ENCODE assay signal across 20 mouse cellular contexts in genomic region chr10:45411741-45412140, GRCm38 (mm10).
DNase-seq lines count a peak whose midpoint lies in the region; ATAC-seq lines count a peak whose summit lies in the region.
"Had no signal": no experiment of that assay in that cellular context is flagged by ENCODE, and none has a peak within 500 bp of the region (broad histone marks: within the 10 kb centered on the region; RNA-seq: fewer than 3 reads in every experiment).

No protein-coding gene starts in this region.

- peak; percentile 66; the same call in 1 of the 2 replicates for ATAC-seq in forebrain, embryonic 11.5 days (replicated peaks; ENCODE audit: low FRiP score)
- ATAC-seq in forebrain, embryonic 14.5 days: no peak
- ATAC-seq: activated CD4-positive, CD25-positive, alpha-beta regulatory T cell, adult 4 months; intestine, embryonic 15.5 days; Patski had no signal

- 5% methylated on average over 2 of the region's 2 CpGs for WGBS in forebrain, embryonic 11.5 days
- 18% methylated on average over 2 of the region's 2 CpGs for WGBS in forebrain, embryonic 14.5 days

- no peak overlapping the region for H3K4me3 ChIP-seq in forebrain, embryonic 11.5 days (ENCODE audit: low read depth, low read length)
- no peak overlapping the region for H3K4me3 ChIP-seq in forebrain, embryonic 14.5 days (ENCODE audit: low read depth, low read length)
- H3K4me3 ChIP-seq: embryonic facial prominence, embryonic 12.5 days; forebrain, embryonic 15.5 days; intestine, embryonic 15.5 days had no signal

- H3K9me3 ChIP-seq in forebrain, embryonic 11.5 days (ENCODE audit: control insufficient read depth, low read length): no peaks in the 10 kb centered on the region
- H3K9me3 ChIP-seq in forebrain, embryonic 14.5 days (replicated peaks; ENCODE audit: control insufficient read depth, low read length): no peaks in the 10 kb centered on the region
- H3K9me3 ChIP-seq: embryonic facial prominence, embryonic 12.5 days; forebrain, embryonic 15.5 days; intestine, embryonic 15.5 days had no signal

- no peak for DNase-seq in forebrain, embryonic 11.5 days (ENCODE audit: low spot score)
- DNase-seq in forebrain, embryonic 14.5 days (ENCODE audit: low spot score): no peak
- peak; percentile 52 for DNase-seq in retina, embryonic 14.5 days (ENCODE audit: low spot score)
- DNase-seq in retina, postnatal 1 day: no peak
- DNase-seq in embryo, embryonic 9.5 days (ENCODE audit: extremely low spot score): peak; percentile 64
- no peak for DNase-seq in urinary bladder, adult 2 months (ENCODE audit: low spot score)
- DNase-seq: adrenal gland, postnatal 14 days; cerebellum, adult 18-20 months; cerebellum, postnatal 10 days; gastrocnemius, postnatal 36 days; heart, adult 11 months; heart, postnatal 10 days; heart, postnatal 4 days had no signal

- no peak overlapping the region for H3K9ac ChIP-seq in forebrain, embryonic 11.5 days (ENCODE audit: low read length)
- no peak overlapping the region for H3K9ac ChIP-seq in forebrain, embryonic 14.5 days (ENCODE audit: low read length)
- H3K9ac ChIP-seq: embryonic facial prominence, embryonic 12.5 days; forebrain, embryonic 15.5 days; hindbrain, embryonic 14.5 days; intestine, embryonic 15.5 days had no signal

- H3K36me3 ChIP-seq in forebrain, embryonic 11.5 days (ENCODE audit: control insufficient read depth, insufficient read depth, low read length): no peaks in the 10 kb centered on the region
- H3K36me3 ChIP-seq in forebrain, embryonic 14.5 days (ENCODE audit: control insufficient read depth, insufficient read depth, low read length): no peaks in the 10 kb centered on the region
- H3K36me3 ChIP-seq: embryonic facial prominence, embryonic 12.5 days; forebrain, embryonic 15.5 days; intestine, embryonic 15.5 days had no signal

- no peak overlapping the region for H3K27ac ChIP-seq in forebrain, embryonic 11.5 days (ENCODE audit: low read depth, low read length)
- H3K27ac ChIP-seq in forebrain, embryonic 14.5 days (ENCODE audit: low read depth, low read length): no peak overlapping the region
- H3K27ac ChIP-seq: embryonic facial prominence, embryonic 12.5 days; forebrain, embryonic 15.5 days; hindbrain, embryonic 14.5 days; intestine, embryonic 15.5 days had no signal

- H3K4me1 ChIP-seq in forebrain, embryonic 11.5 days (replicated peaks; ENCODE audit: control insufficient read depth, insufficient read depth, low read length): peaks cover 4% of the 10 kb centered on the region; the same call in 1 of the 2 replicates
- H3K4me1 ChIP-seq in forebrain, embryonic 14.5 days (ENCODE audit: control insufficient read depth, insufficient read depth, low read length): no peaks in the 10 kb centered on the region
- H3K4me1 ChIP-seq: embryonic facial prominence, embryonic 12.5 days; intestine, embryonic 15.5 days had no signal

- no peak overlapping the region for H3K4me2 ChIP-seq in forebrain, embryonic 11.5 days (ENCODE audit: low read depth, low read length, severe bottlenecking)
- H3K4me2 ChIP-seq in forebrain, embryonic 14.5 days (ENCODE audit: low read length): no peak overlapping the region
- H3K4me2 ChIP-seq: embryonic facial prominence, embryonic 12.5 days; forebrain, embryonic 15.5 days; hindbrain, embryonic 14.5 days; intestine, embryonic 15.5 days had no signal

- H3K27me3 ChIP-seq in forebrain, embryonic 11.5 days (ENCODE audit: control insufficient read depth, insufficient read depth, low read length): no peaks in the 10 kb centered on the region
- no peaks in the 10 kb centered on the region for H3K27me3 ChIP-seq in forebrain, embryonic 14.5 days (replicated peaks; ENCODE audit: control insufficient read depth, insufficient read depth, low read length)
- H3K27me3 ChIP-seq: CH12.LX; embryonic facial prominence, embryonic 12.5 days; forebrain, embryonic 15.5 days; intestine, embryonic 15.5 days had no signal

Comparison
In these comparisons a context has a peak if more than half of its experiments do, and no peak if none do; other contexts are left out.
1. DNase-seq: peak in retina, embryonic 14.5 days (single experiment) and embryo, embryonic 9.5 days (single experiment); none in forebrain, embryonic 11.5 days (single experiment), forebrain, embryonic 14.5 days (single experiment), retina, postnatal 1 day (single experiment) and urinary bladder, adult 2 months (single experiment).